ENCODE assay signal across 19 mouse cellular contexts in the genomic region with DNA sequence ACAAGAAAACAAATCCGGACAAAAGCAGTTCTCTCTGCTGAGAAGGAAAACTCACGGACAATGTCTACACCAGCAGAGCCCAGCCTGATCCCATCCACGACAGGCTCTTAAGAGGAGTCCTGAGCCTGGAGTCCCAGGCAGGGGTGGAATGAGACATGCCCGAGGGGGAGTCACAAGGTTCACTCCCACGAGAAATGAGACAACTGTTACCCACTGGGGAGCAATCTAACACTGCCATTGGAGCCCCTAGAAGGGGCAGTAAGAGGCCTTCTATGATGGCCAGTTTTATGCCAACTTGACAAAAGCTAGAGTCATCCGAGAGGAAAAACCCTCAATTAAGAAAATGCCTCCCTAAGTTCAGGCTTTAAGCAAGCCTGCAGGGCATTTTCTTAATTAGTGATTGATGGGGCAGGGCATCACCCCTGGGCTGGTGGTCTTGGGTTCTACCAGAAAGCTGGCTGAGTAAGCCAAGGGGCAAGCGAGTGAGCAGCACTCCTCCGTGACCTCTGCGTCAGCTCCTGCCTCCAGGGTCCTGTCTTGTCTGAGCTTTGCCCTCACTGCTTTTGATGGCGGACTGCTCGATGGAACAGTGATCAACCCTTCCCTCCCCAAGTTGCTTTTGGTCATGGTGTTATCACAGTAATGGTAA.
"Had no signal": no experiment of that assay in that cellular context is flagged by ENCODE, and none has a peak within 500 bp of the region (broad histone marks: within the 10 kb centered on the region; RNA-seq: fewer than 3 reads in every experiment).

No protein-coding gene starts in this region.

- DNase-seq: lung, adult 18-20 months; lung, embryonic 14.5 days; lung, postnatal 10 days; lung, postnatal 4 days; midbrain, embryonic 14.5 days; retina, postnatal 1 day; right cerebral cortex, adult 18-20 months; right cerebral cortex, postnatal 25 days; right cerebral cortex, postnatal 4 days; spleen, adult 18-20 months; thymus, adult 18-20 months; thymus, postnatal 14 days; thymus, postnatal 36 days had no signal

- H3K9me3 ChIP-seq: midbrain, embryonic 10.5 days; midbrain, embryonic 12.5 days; neural tube, embryonic 13.5 days; neural tube, embryonic 15.5 days had no signal

- ATAC-seq: midbrain, embryonic 16.5 days had no signal

- H3K36me3 ChIP-seq: midbrain, embryonic 10.5 days; midbrain, embryonic 12.5 days; neural tube, embryonic 13.5 days; neural tube, embryonic 15.5 days had no signal

- H3K4me2 ChIP-seq: lung, embryonic 14.5 days; midbrain, embryonic 12.5 days; neural tube, embryonic 13.5 days; neural tube, embryonic 15.5 days had no signal

- H3K27ac ChIP-seq: midbrain, embryonic 10.5 days; midbrain, embryonic 12.5 days; neural tube, embryonic 13.5 days; neural tube, embryonic 15.5 days had no signal

- H3K27me3 ChIP-seq: midbrain, embryonic 12.5 days; neural tube, embryonic 13.5 days; neural tube, embryonic 15.5 days had no signal

- H3K9ac ChIP-seq: lung, embryonic 14.5 days; midbrain, embryonic 12.5 days; neural tube, embryonic 13.5 days; neural tube, embryonic 15.5 days had no signal

- H3K4me3 ChIP-seq: midbrain, embryonic 10.5 days; midbrain, embryonic 12.5 days; myocyte; neural tube, embryonic 13.5 days; neural tube, embryonic 15.5 days had no signal
